Mouse (Mus musculus): Measurements from ENCODE around the gene Sox5. TPM values are rescaled to one million over a fixed set of nuclear protein-coding genes. Genes with fewer than 3 reads are reported as not detected.

Sox5 gene
- polyA plus RNA-seq, 1 experiment from 2014 or later: 27.0 TPM

DNA sequence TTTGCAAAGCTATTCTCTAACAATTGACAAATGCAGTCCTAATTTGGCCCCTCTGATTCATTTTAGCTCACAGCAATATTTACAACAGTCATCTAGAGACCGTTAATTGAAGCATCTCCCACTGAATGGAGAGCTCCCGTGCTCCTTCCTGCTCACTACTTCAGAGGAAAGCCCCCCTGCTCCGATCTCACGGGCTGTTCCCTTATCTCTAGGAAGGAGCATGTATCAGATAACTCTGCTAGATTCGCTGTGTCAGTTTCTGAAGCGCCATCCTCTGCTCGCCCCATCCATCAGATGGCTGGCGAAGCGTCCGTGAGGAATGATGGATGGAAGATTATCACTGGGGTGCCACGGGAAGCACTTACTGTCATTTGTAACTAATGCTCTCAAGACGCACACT lies 926.4 kb downstream of the Sox5 start:
- H3K4me1 ChIP-seq (replicated peaks; ENCODE audit: control insufficient read depth, insufficient read depth, low read length): peaks cover 14% of the 10 kb centered on the region; the same call in 1 of the 2 replicates
- H3K36me3 ChIP-seq (replicated peaks; ENCODE audit: control insufficient read depth, insufficient read depth): no peaks in the 10 kb centered on the region
- WGBS: 33% methylated on average over 12 of the region's 12 CpGs
- H3K4me2 ChIP-seq (replicated peaks): peak overlapping the region; percentile 27
- DNase-seq (ENCODE audit: low spot score): no peak
- peak; percentile 46; the same call in 1 of the 2 replicates for ATAC-seq (ENCODE audit: low FRiP score)
- no peak overlapping the region for H3K4me3 ChIP-seq (replicated peaks; ENCODE audit: low read length)
- H3K27ac ChIP-seq: no peak overlapping the region
- no peaks in the 10 kb centered on the region for H3K27me3 ChIP-seq (ENCODE audit: control insufficient read depth, insufficient read depth, low read length)
- H3K9ac ChIP-seq: peak overlapping the region; percentile 24; the same call in 1 of the 2 replicates
- no peaks in the 10 kb centered on the region for H3K9me3 ChIP-seq (ENCODE audit: control insufficient read depth, low read length)

DNA sequence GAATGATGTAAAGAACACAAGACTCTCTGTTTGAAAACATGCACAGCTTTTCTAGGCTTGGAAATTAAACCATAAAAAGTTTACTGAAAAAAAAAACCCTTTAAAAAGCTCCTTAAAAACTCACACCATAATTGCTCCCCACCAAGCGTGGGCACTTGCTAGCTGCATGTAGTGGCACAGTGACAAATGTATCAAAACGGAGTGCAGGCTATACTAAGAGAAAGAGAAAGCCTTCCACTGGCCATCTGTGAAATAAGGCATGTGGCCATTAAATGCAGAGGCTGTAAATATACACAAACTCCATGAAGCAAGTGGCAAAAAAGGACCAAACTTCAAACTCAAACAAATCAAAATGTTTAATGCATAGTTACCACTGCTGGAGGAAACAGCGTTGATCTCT lies 927.7 kb downstream of the Sox5 start:
- ATAC-seq (ENCODE audit: low FRiP score) (no peak), DNase-seq (ENCODE audit: low spot score) (no peak)
- no peaks in the 10 kb centered on the region for H3K9me3 ChIP-seq (ENCODE audit: control insufficient read depth, low read length)
- no peaks in the 10 kb centered on the region for H3K27me3 ChIP-seq (ENCODE audit: control insufficient read depth, insufficient read depth, low read length)
- no peak overlapping the region for H3K4me2 ChIP-seq (replicated peaks)
- WGBS: 78% methylated on average over 3 of the region's 3 CpGs
- H3K27ac ChIP-seq: no peak overlapping the region
- no peak overlapping the region for H3K9ac ChIP-seq
- no peak overlapping the region for H3K4me3 ChIP-seq (replicated peaks; ENCODE audit: low read length)
- peaks cover 14% of the 10 kb centered on the region; the same call in 1 of the 2 replicates for H3K4me1 ChIP-seq (replicated peaks; ENCODE audit: control insufficient read depth, insufficient read depth, low read length)
- H3K36me3 ChIP-seq (replicated peaks; ENCODE audit: control insufficient read depth, insufficient read depth): no peaks in the 10 kb centered on the region

DNA sequence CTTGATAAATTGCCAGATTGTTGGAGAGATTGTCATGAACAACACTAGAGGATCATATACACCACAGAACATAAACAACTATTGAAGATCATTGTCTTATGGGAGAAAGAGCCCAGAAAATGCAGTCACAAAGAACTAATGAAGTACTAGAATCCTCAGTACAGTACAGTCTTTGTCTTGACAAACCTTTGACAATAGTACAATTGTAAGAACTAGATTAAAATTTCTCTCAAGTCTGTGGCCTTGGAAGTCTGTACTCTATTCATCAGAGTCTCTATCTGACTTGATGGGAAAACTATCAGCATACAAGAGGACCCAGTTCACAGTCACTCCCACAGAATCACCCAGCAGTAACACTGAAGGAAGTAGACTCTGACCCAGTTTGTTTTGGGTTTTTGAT lies 936.0 kb downstream of the Sox5 start:
- Histone ChIP-seq H3K27me3 (ENCODE audit: control insufficient read depth, insufficient read depth, low read length) (no peaks in the 10 kb centered on the region), H3K9me3 (ENCODE audit: control insufficient read depth, low read length) (no peaks in the 10 kb centered on the region), H3K4me2 (replicated peaks) (no peak overlapping the region), H3K4me3 (replicated peaks; ENCODE audit: low read length) (no peak overlapping the region), H3K36me3 (replicated peaks; ENCODE audit: control insufficient read depth, insufficient read depth) (no peaks in the 10 kb centered on the region), H3K27ac (no peak overlapping the region), H3K9ac (no peak overlapping the region), H3K4me1 (replicated peaks; ENCODE audit: control insufficient read depth, insufficient read depth, low read length) (no peaks in the 10 kb centered on the region)
- ATAC-seq (ENCODE audit: low FRiP score): no peak
- no peak for DNase-seq (ENCODE audit: low spot score)

DNA sequence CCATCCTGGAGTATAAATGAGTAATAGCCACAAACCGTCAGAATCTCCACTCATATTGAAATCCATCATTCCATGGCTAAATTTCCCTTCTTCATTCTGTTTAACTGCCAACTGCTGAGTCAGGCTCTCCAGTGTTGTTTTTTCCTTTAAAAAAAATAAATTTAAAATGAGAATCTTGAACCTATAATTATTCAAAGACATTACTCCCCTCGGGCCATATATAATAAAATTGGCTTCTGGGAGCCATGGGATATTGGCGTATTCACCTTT lies 937.1 kb downstream of the Sox5 start:
- DNase-seq (ENCODE audit: low spot score) (no peak), ATAC-seq (ENCODE audit: low FRiP score) (no peak)
- Histone ChIP-seq H3K36me3 (replicated peaks; ENCODE audit: control insufficient read depth, insufficient read depth) (no peaks in the 10 kb centered on the region), H3K4me3 (replicated peaks; ENCODE audit: low read length) (no peak overlapping the region), H3K27me3 (ENCODE audit: control insufficient read depth, insufficient read depth, low read length) (no peaks in the 10 kb centered on the region), H3K27ac (no peak overlapping the region), H3K4me2 (replicated peaks) (no peak overlapping the region), H3K4me1 (replicated peaks; ENCODE audit: control insufficient read depth, insufficient read depth, low read length) (no peaks in the 10 kb centered on the region), H3K9me3 (ENCODE audit: control insufficient read depth, low read length) (no peaks in the 10 kb centered on the region), H3K9ac (no peak overlapping the region)
- WGBS: 78% methylated on average over 3 of the region's 3 CpGs

DNA sequence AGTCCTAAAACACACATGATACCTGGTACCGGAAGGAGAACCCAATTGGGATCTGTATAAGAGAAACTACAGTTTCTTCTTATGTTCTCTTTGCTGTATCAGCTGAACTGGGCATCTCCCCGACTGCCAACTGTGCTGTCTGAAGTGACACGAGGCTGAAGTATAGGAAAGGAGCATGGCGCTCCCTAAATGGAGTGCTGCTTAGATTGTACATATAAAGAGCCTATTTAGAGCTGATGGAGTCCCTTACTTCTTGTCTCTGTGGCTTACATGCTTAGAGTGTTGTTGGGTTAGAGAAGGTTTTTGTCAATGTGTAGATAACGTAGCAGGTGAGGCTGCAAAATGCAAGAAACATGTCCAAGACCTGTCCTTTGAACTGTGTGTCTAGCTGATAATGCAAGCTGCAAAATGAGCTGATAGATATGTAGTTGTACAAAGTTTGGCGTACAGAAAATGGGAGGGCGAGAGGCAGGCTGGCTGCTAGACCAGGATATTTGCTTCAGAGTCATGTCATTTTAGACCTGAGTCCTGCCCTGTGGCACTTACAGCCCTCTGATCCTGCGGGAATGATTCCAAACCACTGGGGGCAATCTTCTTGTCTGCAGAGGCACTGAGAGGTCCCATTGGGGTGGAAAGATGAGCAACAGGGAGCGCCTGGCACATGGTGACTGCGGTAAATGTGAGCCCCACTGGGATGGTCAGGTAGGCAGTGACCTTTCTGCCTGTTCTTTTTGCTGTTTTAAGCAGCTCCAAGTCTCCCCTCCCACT lies 937.7 kb downstream of the Sox5 start:
- Histone ChIP-seq H3K9ac (no peak overlapping the region), H3K36me3 (replicated peaks; ENCODE audit: control insufficient read depth, insufficient read depth) (no peaks in the 10 kb centered on the region)
- ATAC-seq (ENCODE audit: low FRiP score): no peak

DNA sequence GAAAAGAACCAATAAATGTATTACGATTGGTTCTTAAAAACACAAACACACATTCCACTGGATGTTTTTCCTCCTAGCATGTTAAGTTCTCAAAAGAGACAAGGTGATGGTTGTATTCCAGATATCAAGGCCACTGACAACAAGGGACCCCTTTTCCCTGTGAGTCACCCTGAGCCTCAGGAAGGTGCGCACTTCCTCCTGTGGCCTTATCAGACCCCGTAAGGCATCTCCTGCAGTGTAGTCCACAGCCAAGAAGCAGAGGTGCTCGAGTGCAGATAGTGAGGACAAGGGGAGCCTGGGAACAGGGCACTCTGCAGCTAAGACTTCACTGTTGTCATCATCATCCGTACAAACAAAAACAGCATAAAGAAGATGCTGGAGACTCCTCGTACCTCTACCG lies 939.8 kb downstream of the Sox5 start:
- DNase-seq (ENCODE audit: low spot score) (no peak), ATAC-seq (ENCODE audit: low FRiP score) (no peak)
- Histone ChIP-seq H3K4me3 (replicated peaks; ENCODE audit: low read length) (no peak overlapping the region), H3K27ac (no peak overlapping the region), H3K36me3 (replicated peaks; ENCODE audit: control insufficient read depth, insufficient read depth) (no peaks in the 10 kb centered on the region), H3K9me3 (ENCODE audit: control insufficient read depth, low read length) (no peaks in the 10 kb centered on the region), H3K4me2 (replicated peaks) (no peak overlapping the region), H3K27me3 (ENCODE audit: control insufficient read depth, insufficient read depth, low read length) (no peaks in the 10 kb centered on the region), H3K4me1 (replicated peaks; ENCODE audit: control insufficient read depth, insufficient read depth, low read length) (0 out of 2 replicates have a peak, but pooled peaks cover 11% of the 10 kb centered on the region), H3K9ac (no peak overlapping the region)
- 91% methylated on average over 7 of the region's 7 CpGs for WGBS

More for the DNA sequence above, 937.7 kb downstream of the Sox5 start:
- DNase-seq (ENCODE audit: low spot score): no peak
- 0 out of 2 replicates have a peak, but pooled peaks cover 2% of the 10 kb centered on the region for H3K4me1 ChIP-seq (replicated peaks; ENCODE audit: control insufficient read depth, insufficient read depth, low read length)
- no peak overlapping the region for H3K27ac ChIP-seq
- no peak overlapping the region for H3K4me2 ChIP-seq (replicated peaks)
- H3K9me3 ChIP-seq (ENCODE audit: control insufficient read depth, low read length): no peaks in the 10 kb centered on the region
- H3K27me3 ChIP-seq (ENCODE audit: control insufficient read depth, insufficient read depth, low read length): no peaks in the 10 kb centered on the region
- H3K4me3 ChIP-seq (replicated peaks; ENCODE audit: low read length): no peak overlapping the region
- WGBS: 92% methylated on average over 10 of the region's 10 CpGs

DNA sequence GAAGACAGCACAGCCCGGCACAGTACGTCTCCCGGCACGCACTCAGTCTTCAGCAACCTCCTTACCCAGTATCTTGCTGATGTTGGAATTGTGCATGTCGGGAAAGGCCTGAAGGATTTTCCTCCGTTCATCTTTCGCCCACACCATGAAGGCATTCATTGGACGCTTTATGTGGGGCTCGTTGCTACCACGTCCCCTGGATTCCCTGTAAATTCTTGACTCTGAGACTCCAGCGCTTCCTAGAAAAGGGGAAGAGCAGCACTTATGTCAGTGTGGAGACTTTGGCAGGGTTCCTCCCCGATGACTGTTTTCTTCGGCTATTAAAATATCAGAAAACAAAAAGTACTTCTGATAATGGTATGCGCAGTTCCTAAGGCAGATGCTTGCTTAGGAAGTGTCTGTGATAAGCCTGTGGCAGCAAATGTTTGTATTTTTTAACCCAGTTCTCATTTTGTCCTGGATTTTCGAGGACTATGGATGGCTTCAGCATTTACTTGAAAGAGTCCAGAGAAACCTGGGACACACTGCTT lies 940.6 kb downstream of the Sox5 start:
- Histone ChIP-seq H3K27me3 (ENCODE audit: control insufficient read depth, insufficient read depth, low read length) (no peaks in the 10 kb centered on the region), H3K9ac (no peak overlapping the region), H3K9me3 (ENCODE audit: control insufficient read depth, low read length) (no peaks in the 10 kb centered on the region), H3K4me3 (replicated peaks; ENCODE audit: low read length) (no peak overlapping the region), H3K36me3 (replicated peaks; ENCODE audit: control insufficient read depth, insufficient read depth) (no peaks in the 10 kb centered on the region), H3K4me2 (replicated peaks) (no peak overlapping the region), H3K27ac (no peak overlapping the region), H3K4me1 (replicated peaks; ENCODE audit: control insufficient read depth, insufficient read depth, low read length) (0 out of 2 replicates have a peak, but pooled peaks cover 11% of the 10 kb centered on the region)
- ATAC-seq (ENCODE audit: low FRiP score) (no peak), DNase-seq (ENCODE audit: low spot score) (no peak)
- WGBS: 94% methylated on average over 15 of the region's 15 CpGs

DNA sequence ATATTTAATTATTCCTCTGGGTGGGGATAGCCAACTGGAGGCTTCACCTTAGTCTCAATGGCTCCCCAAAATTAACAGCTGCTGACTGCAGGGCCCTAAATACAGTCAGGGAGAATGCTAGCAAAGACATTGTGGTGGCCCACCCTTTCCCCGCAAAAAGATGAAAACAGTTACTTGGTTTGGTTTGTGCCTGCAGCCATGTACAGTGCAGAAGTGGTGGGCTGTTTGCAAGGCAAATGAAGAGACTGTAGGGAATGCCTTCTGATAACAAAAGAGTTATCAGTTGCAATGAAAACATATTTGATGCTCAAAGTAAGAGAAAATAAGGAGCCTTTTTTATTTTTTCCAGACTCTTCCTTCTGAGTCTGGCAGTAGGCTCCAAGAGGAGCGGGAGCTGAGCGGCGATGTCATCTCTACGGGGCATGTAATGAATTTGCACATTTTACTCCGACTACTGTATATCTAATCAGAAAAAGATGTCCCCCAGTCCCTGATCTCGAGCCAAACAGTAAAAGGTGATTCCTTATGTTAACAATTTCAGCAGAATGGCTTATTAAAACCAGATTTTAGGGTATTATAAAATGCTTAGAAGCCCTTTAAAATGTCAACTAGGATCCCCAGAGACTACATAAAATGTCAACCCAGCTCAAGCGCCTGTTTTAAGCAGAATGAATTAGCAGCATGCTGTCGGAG lies 943.2 kb downstream of the Sox5 start:
- WGBS: 58% methylated on average over 9 of the region's 9 CpGs
- Histone ChIP-seq H3K9ac (no peak overlapping the region), H3K27ac (no peak overlapping the region), H3K4me1 (replicated peaks; ENCODE audit: control insufficient read depth, insufficient read depth, low read length) (0 out of 2 replicates have a peak, but pooled peaks cover 11% of the 10 kb centered on the region), H3K4me2 (replicated peaks) (no peak overlapping the region), H3K27me3 (ENCODE audit: control insufficient read depth, insufficient read depth, low read length) (no peaks in the 10 kb centered on the region), H3K4me3 (replicated peaks; ENCODE audit: low read length) (no peak overlapping the region), H3K9me3 (ENCODE audit: control insufficient read depth, low read length) (no peaks in the 10 kb centered on the region), H3K36me3 (replicated peaks; ENCODE audit: control insufficient read depth, insufficient read depth) (peaks cover 7% of the 10 kb centered on the region; the same call in 1 of the 2 replicates)
- ATAC-seq (ENCODE audit: low FRiP score): no peak
- peak; percentile 29 for DNase-seq (ENCODE audit: low spot score)

DNA sequence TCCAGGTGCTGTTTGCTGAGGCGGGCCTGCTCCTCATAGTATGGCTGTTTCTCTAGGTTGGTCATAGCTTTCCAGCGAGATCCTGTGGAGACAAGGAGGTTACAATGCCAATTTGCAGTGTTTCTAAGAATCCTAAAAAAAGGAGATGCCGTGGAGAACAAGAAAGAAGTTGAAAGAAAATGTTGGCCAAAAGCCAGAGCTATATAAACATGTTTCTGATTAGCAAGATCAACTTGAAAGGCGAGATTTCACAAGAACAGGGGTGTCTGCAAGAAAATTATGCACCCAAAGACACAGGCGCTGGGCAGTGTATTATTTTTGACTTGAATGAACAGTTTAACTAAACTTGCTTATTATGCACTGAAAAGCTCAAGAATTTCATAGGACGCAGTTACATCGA lies 946.4 kb downstream of the Sox5 start:
- Histone ChIP-seq H3K4me1 (replicated peaks; ENCODE audit: control insufficient read depth, insufficient read depth, low read length) (0 out of 2 replicates have a peak, but pooled peaks cover 11% of the 10 kb centered on the region), H3K27me3 (ENCODE audit: control insufficient read depth, insufficient read depth, low read length) (no peaks in the 10 kb centered on the region), H3K36me3 (replicated peaks; ENCODE audit: control insufficient read depth, insufficient read depth) (peaks cover 7% of the 10 kb centered on the region; the same call in 1 of the 2 replicates), H3K4me2 (replicated peaks) (no peak overlapping the region), H3K9me3 (ENCODE audit: control insufficient read depth, low read length) (no peaks in the 10 kb centered on the region), H3K4me3 (replicated peaks; ENCODE audit: low read length) (no peak overlapping the region), H3K9ac (no peak overlapping the region), H3K27ac (no peak overlapping the region)
- ATAC-seq (ENCODE audit: low FRiP score) (no peak), DNase-seq (ENCODE audit: low spot score) (no peak)
- 84% methylated on average over 7 of the region's 7 CpGs for WGBS
